Mouse (Mus musculus) gastrocnemius, adult 2 months (tissue): ENCODE results near the gene Naa25. TPM values are rescaled to one million over a fixed set of nuclear protein-coding genes. Genes with fewer than 3 reads are reported as not detected.

ENCODE experiments used
- DNase-seq: peaks from one replicate; pipeline ENCODE4 v3.0.0; 2022
- H3K27ac ChIP-seq: fragments of 200-600 bp; 2 replicates; pipeline ENCODE4 v1.8.1; 2022; ENCODE audit warnings: mild to moderate bottlenecking
- H3K4me3 ChIP-seq: fragments of 200-600 bp; 2 replicates; pipeline ENCODE4 v1.8.1; 2022; ENCODE audit warnings: mild to moderate bottlenecking, moderate library complexity
- CTCF ChIP-seq: fragments of 200-600 bp; IDR thresholded peaks from 2 replicates; pipeline ENCODE4 v1.8.1; 2022; ENCODE audit warnings: antibody characterized with exemption, mild to moderate bottlenecking, moderate library complexity
- intact Hi-C: fragments of 180-260 bp; cut with DNase I; formaldehyde crosslinking; loops from one replicate; pipeline ENCODE4 v1.15.1; 2025
- total RNA-seq, 2 experiments: library from RNA; stranded (reverse); gene quantifications; 2 replicates each; pipeline ENCODE4 v1.2.3; 2021

Naa25 gene
- total RNA-seq, 2 experiments from 2014 or later = 26.9 to 33.3 TPM

- TF ChIP-seq CTCF = no peak
- Histone ChIP-seq H3K4me3 (no peak overlapping the region), H3K27ac (no peak overlapping the region)
- intact Hi-C loops = no loop called here
- DNase-seq = no peak
Observed at GRCm38 (mm10) chr5:121462171-121462502, 64.4 kb downstream of the Naa25 start.

GRCm38 (mm10) chr5:121462967-121463366 lies 65.2 kb downstream of the Naa25 start:
- intact Hi-C loops = loop anchor here (1.0 kb wide), 1 partner anchor 22 kb away; no protein-coding TSS in a partner anchor
- TF ChIP-seq CTCF = no peak
- H3K4me3 ChIP-seq = no peak overlapping the region
- no peak overlapping the region for H3K27ac ChIP-seq
- no peak for DNase-seq

- Histone ChIP-seq H3K4me3 (no peak overlapping the region), H3K27ac (no peak overlapping the region)
- no peak for TF ChIP-seq CTCF
- intact Hi-C loops = loop anchor here (1.0 kb wide), 1 partner anchor 22 kb away; no protein-coding TSS in a partner anchor
- no peak for DNase-seq
Observed at GRCm38 (mm10) chr5:121463601-121464250, 66.0 kb downstream of the Naa25 start.

- intact Hi-C loops = no loop called here
- DNase-seq = no peak
- no peak overlapping the region for H3K4me3 ChIP-seq
- TF ChIP-seq CTCF = no peak
- H3K27ac ChIP-seq = no peak overlapping the region
Observed at GRCm38 (mm10) chr5:121469566-121469965, 71.8 kb downstream of the Naa25 start.

GRCm38 (mm10) chr5:121472411-121472810 lies 74.7 kb downstream of the Naa25 start:
- Histone ChIP-seq H3K4me3 (no peak overlapping the region), H3K27ac (no peak overlapping the region)
- DNase-seq = no peak
- TF ChIP-seq CTCF = no peak
- intact Hi-C loops = no loop called here

GRCm38 (mm10) chr5:121474610-121475009 lies 76.9 kb downstream of the Naa25 start:
- Histone ChIP-seq H3K27ac (no peak overlapping the region), H3K4me3 (no peak overlapping the region)
- intact Hi-C loops = loop anchor here (5.0 kb wide), 1 partner anchor 32 kb away; no protein-coding TSS in a partner anchor
- no peak for TF ChIP-seq CTCF
- DNase-seq = no peak

- no peak for TF ChIP-seq CTCF
- Histone ChIP-seq H3K27ac (no peak overlapping the region), H3K4me3 (no peak overlapping the region)
- DNase-seq = no peak
- intact Hi-C loops = loop anchor here (2.0 to 5.0 kb wide), 2 partner anchors 25 to 34 kb away; partner anchors contain the start of gene Tmem116
Observed at GRCm38 (mm10) chr5:121476040-121476439, 78.3 kb downstream of the Naa25 start.

GRCm38 (mm10) chr5:121477680-121478079 lies 79.9 kb downstream of the Naa25 start:
- Histone ChIP-seq H3K4me3 (no peak overlapping the region), H3K27ac (no peak overlapping the region)
- intact Hi-C loops = loop anchor here (2.0 to 5.0 kb wide), 2 partner anchors 27 to 35 kb away; partner anchors contain the start of gene Tmem116
- peak; percentile 80 for TF ChIP-seq CTCF
- DNase-seq = no peak

GRCm38 (mm10) chr5:121484801-121485200 lies 87.1 kb downstream of the Naa25 start:
- no peak for TF ChIP-seq CTCF
- intact Hi-C loops = loop anchor here (1.0 kb wide), 1 partner anchor 22 kb away; no protein-coding TSS in a partner anchor
- no peak for DNase-seq
- Histone ChIP-seq H3K27ac (no peak overlapping the region), H3K4me3 (no peak overlapping the region)

- no peak overlapping the region for H3K4me3 ChIP-seq
- no peak for TF ChIP-seq CTCF
- DNase-seq = no peak
- no peak overlapping the region for H3K27ac ChIP-seq
- intact Hi-C loops = no loop called here
Observed at GRCm38 (mm10) chr5:121493305-121493704, 95.6 kb downstream of the Naa25 start.

Other genes starting within 250 kb of the Naa25 start
- gene Ptpn11, start 206.5 kb upstream of the Naa25 start, total RNA-seq = 10 to 100 TPM; 70.6 to 74.4 TPM
- 100 to 1,000 TPM; 445 to 518 TPM for gene Rpl6, start 193.5 kb upstream of the Naa25 start, total RNA-seq
- gene Hectd4, start 177.7 kb upstream of the Naa25 start, total RNA-seq = 10 to 100 TPM; 13.7 to 13.8 TPM
- gene Trafd1, start 12.3 kb upstream of the Naa25 start, total RNA-seq = 10 to 100 TPM; 36.8 to 37.0 TPM
- 1 to 10 TPM; 7.0 to 8.3 TPM for gene Tmem116, start 54.0 kb downstream of the Naa25 start, total RNA-seq
- 10 to 100 TPM; 32.2 to 39.4 TPM for gene Erp29, start 54.6 kb downstream of the Naa25 start, total RNA-seq
- gene Adam1b, start 105.5 kb downstream of the Naa25 start, total RNA-seq = not detected
- gene Adam1a, start 147.5 kb downstream of the Naa25 start, total RNA-seq = 1 to 10 TPM; 2.0 to 3.0 TPM
- not detected for gene Gm42878, start 147.5 kb downstream of the Naa25 start, total RNA-seq
- 100 to 1,000 TPM; 100 to 131 TPM for gene Mapkapk5, start 148.0 kb downstream of the Naa25 start, total RNA-seq
- gene Aldh2, start 195.9 kb downstream of the Naa25 start, total RNA-seq = 100 to 1,000 TPM; 116 to 287 TPM
- 10 to 100 TPM; 23.3 to 34.5 TPM for gene Acad12, start 221.0 kb downstream of the Naa25 start, total RNA-seq